Mouse (Mus musculus): ENCODE measurements around the gene Macf1. TPM values are rescaled to one million over a fixed set of nuclear protein-coding genes. Genes with fewer than 3 reads are reported as not detected.
"Not testable (repeated sequence)": the region's sequence is repeated elsewhere in the genome, so short reads cannot be mapped to it uniquely, and the experiment has no call there.

The Macf1 gene
- polyA plus RNA-seq, 1 experiment from 2014 or later: 55.5 TPM

GRCm38 (mm10) chr4:123664951-123665661 lies 19.1 kb downstream of the Macf1 start:
- H3K4me1 ChIP-seq: peaks cover 26% of the 10 kb centered on the region
- H3K9me3 ChIP-seq (replicated peaks): no peaks in the 10 kb centered on the region
- peak overlapping the region; percentile 94 for H3K4me3 ChIP-seq
- DNase-seq (ENCODE audit: low spot score): peak; percentile 84
- H3K36me3 ChIP-seq: peaks cover 8% of the 10 kb centered on the region; the same call in 1 of the 2 replicates
- WGBS: under 1% methylated on average over 58 of the region's 58 CpGs
- H3K27me3 ChIP-seq (ENCODE audit: low read depth, poor library complexity, severe bottlenecking): no peaks in the 10 kb centered on the region
- peak overlapping the region; percentile 100 for H3K27ac ChIP-seq

- H3K36me3 ChIP-seq: peaks cover 8% of the 10 kb centered on the region; the same call in 1 of the 2 replicates
- peak overlapping the region; percentile 100 for H3K27ac ChIP-seq
- peak overlapping the region; percentile 94 for H3K4me3 ChIP-seq
- WGBS: 2% methylated on average over 124 of the region's 125 CpGs
- DNase-seq (ENCODE audit: low spot score): peak; percentile 77
- H3K4me1 ChIP-seq: peaks cover 26% of the 10 kb centered on the region
- no peaks in the 10 kb centered on the region for H3K9me3 ChIP-seq (replicated peaks)
- H3K27me3 ChIP-seq (ENCODE audit: low read depth, poor library complexity, severe bottlenecking): no peaks in the 10 kb centered on the region
Observed at GRCm38 (mm10) chr4:123664021-123664950, 19.9 kb downstream of the Macf1 start.

GRCm38 (mm10) chr4:123663688-123663965 lies 20.5 kb downstream of the Macf1 start:
- Histone ChIP-seq H3K4me1 (peaks cover 26% of the 10 kb centered on the region), H3K27ac (peak overlapping the region; percentile 100)
- WGBS: 0% methylated on average over 12 of the region's 12 CpGs

GRCm38 (mm10) chr4:123662914-123663687 lies 21.1 kb downstream of the Macf1 start:
- Histone ChIP-seq H3K4me1 (peaks cover 26% of the 10 kb centered on the region), H3K36me3 (peaks cover 11% of the 10 kb centered on the region; the same call in 1 of the 2 replicates), H3K9me3 (replicated peaks) (no peaks in the 10 kb centered on the region), H3K27ac (peak overlapping the region; percentile 100), H3K4me3 (peak overlapping the region; percentile 94), H3K27me3 (ENCODE audit: low read depth, poor library complexity, severe bottlenecking) (no peaks in the 10 kb centered on the region)
- peak; percentile 50 for DNase-seq (ENCODE audit: low spot score)
- WGBS: 2% methylated on average over 15 of the region's 15 CpGs

More at GRCm38 (mm10) chr4:123663688-123663965, 20.5 kb downstream of the Macf1 start:
- DNase-seq (ENCODE audit: low spot score): no peak
- Histone ChIP-seq H3K9me3 (replicated peaks) (no peaks in the 10 kb centered on the region), H3K27me3 (ENCODE audit: low read depth, poor library complexity, severe bottlenecking) (no peaks in the 10 kb centered on the region), H3K36me3 (peaks cover 11% of the 10 kb centered on the region; the same call in 1 of the 2 replicates), H3K4me3 (peak overlapping the region; percentile 94)

- no peaks in the 10 kb centered on the region for H3K9me3 ChIP-seq (replicated peaks)
Observed at GRCm38 (mm10) chr4:123658175-123658574, 26.0 kb downstream of the Macf1 start.

GRCm38 (mm10) chr4:123655245-123655644 lies 28.9 kb downstream of the Macf1 start:
- WGBS: 92% methylated on average over 5 of the region's 5 CpGs
- Histone ChIP-seq H3K27ac (no peak overlapping the region), H3K9me3 (replicated peaks) (no peaks in the 10 kb centered on the region), H3K4me3 (no peak overlapping the region), H3K36me3 (peaks cover 6% of the 10 kb centered on the region; the same call in 1 of the 2 replicates), H3K27me3 (ENCODE audit: low read depth, poor library complexity, severe bottlenecking) (no peaks in the 10 kb centered on the region), H3K4me1 (no peaks in the 10 kb centered on the region)
- DNase-seq (ENCODE audit: low spot score): no peak

More at GRCm38 (mm10) chr4:123658175-123658574, 26.0 kb downstream of the Macf1 start:
- Histone ChIP-seq H3K27ac (no peak overlapping the region), H3K36me3 (0 out of 2 replicates have a peak, but pooled peaks cover 9% of the 10 kb centered on the region), H3K27me3 (ENCODE audit: low read depth, poor library complexity, severe bottlenecking) (no peaks in the 10 kb centered on the region), H3K4me1 (peaks cover 12% of the 10 kb centered on the region), H3K4me3 (no peak overlapping the region)
- DNase-seq (ENCODE audit: low spot score): no peak
- WGBS: 94% methylated on average over 1 of the region's 1 CpGs

GRCm38 (mm10) chr4:123654566-123654965 lies 29.6 kb downstream of the Macf1 start:
- H3K27me3 ChIP-seq (ENCODE audit: low read depth, poor library complexity, severe bottlenecking): no peaks in the 10 kb centered on the region

GRCm38 (mm10) chr4:123653446-123653845 lies 30.7 kb downstream of the Macf1 start:
- WGBS: 91% methylated on average over 5 of the region's 5 CpGs

More at GRCm38 (mm10) chr4:123654566-123654965, 29.6 kb downstream of the Macf1 start:
- no peak for DNase-seq (ENCODE audit: low spot score)
- peaks cover 6% of the 10 kb centered on the region; the same call in 1 of the 2 replicates for H3K36me3 ChIP-seq
- H3K4me1 ChIP-seq: no peaks in the 10 kb centered on the region
- no peaks in the 10 kb centered on the region for H3K9me3 ChIP-seq (replicated peaks)
- WGBS: 92% methylated on average over 4 of the region's 4 CpGs
- no peak overlapping the region for H3K4me3 ChIP-seq
- H3K27ac ChIP-seq: no peak overlapping the region

GRCm38 (mm10) chr4:123652130-123652529 lies 32.0 kb downstream of the Macf1 start:
- no peaks in the 10 kb centered on the region for H3K9me3 ChIP-seq (replicated peaks)
- 86% methylated on average over 3 of the region's 3 CpGs for WGBS
- no peaks in the 10 kb centered on the region for H3K27me3 ChIP-seq (ENCODE audit: low read depth, poor library complexity, severe bottlenecking)
- no peaks in the 10 kb centered on the region for H3K4me1 ChIP-seq
- no peak for DNase-seq (ENCODE audit: low spot score)
- no peak overlapping the region for H3K4me3 ChIP-seq
- H3K27ac ChIP-seq: no peak overlapping the region
- peaks cover 9% of the 10 kb centered on the region for H3K36me3 ChIP-seq

More at GRCm38 (mm10) chr4:123653446-123653845, 30.7 kb downstream of the Macf1 start:
- H3K27me3 ChIP-seq (ENCODE audit: low read depth, poor library complexity, severe bottlenecking); DNase-seq (ENCODE audit: low spot score); H3K27ac ChIP-seq; H3K36me3 ChIP-seq; H3K9me3 ChIP-seq (replicated peaks); H3K4me3 ChIP-seq; H3K4me1 ChIP-seq: not testable (repeated sequence)

GRCm38 (mm10) chr4:123649131-123649530 lies 35.0 kb downstream of the Macf1 start:
- no peaks in the 10 kb centered on the region for H3K9me3 ChIP-seq (replicated peaks)
- no peak overlapping the region for H3K27ac ChIP-seq
- 93% methylated on average over 6 of the region's 6 CpGs for WGBS
- no peaks in the 10 kb centered on the region for H3K27me3 ChIP-seq (ENCODE audit: low read depth, poor library complexity, severe bottlenecking)
- H3K36me3 ChIP-seq: peaks cover 12% of the 10 kb centered on the region
- H3K4me3 ChIP-seq: no peak overlapping the region
- no peaks in the 10 kb centered on the region for H3K4me1 ChIP-seq
- DNase-seq (ENCODE audit: low spot score): no peak

GRCm38 (mm10) chr4:123647668-123648067 lies 36.5 kb downstream of the Macf1 start:
- 92% methylated on average over 4 of the region's 4 CpGs for WGBS
- Histone ChIP-seq H3K9me3 (replicated peaks) (no peaks in the 10 kb centered on the region), H3K4me3 (no peak overlapping the region), H3K4me1 (no peaks in the 10 kb centered on the region), H3K27ac (no peak overlapping the region), H3K27me3 (ENCODE audit: low read depth, poor library complexity, severe bottlenecking) (no peaks in the 10 kb centered on the region), H3K36me3 (peaks cover 12% of the 10 kb centered on the region)
- DNase-seq (ENCODE audit: low spot score): no peak

GRCm38 (mm10) chr4:123647109-123647508 lies 37.1 kb downstream of the Macf1 start:
- WGBS: 92% methylated on average over 2 of the region's 2 CpGs
- H3K4me1 ChIP-seq: no peaks in the 10 kb centered on the region
- DNase-seq (ENCODE audit: low spot score): no peak
- H3K4me3 ChIP-seq: no peak overlapping the region
- H3K27ac ChIP-seq: no peak overlapping the region
- H3K36me3 ChIP-seq: peaks cover 12% of the 10 kb centered on the region
- no peaks in the 10 kb centered on the region for H3K9me3 ChIP-seq (replicated peaks)
- H3K27me3 ChIP-seq (ENCODE audit: low read depth, poor library complexity, severe bottlenecking): no peaks in the 10 kb centered on the region

Measured in limb, embryonic 10.5 days (tissue).